Mouse (Mus musculus): ENCODE measurements around the gene Pafah2.

Gene Pafah2

GRCm38 (mm10) chr4:134430381-134431004 lies 34.4 kb downstream of the Pafah2 start:
- DNase-seq: peak; percentile 72

GRCm38 (mm10) chr4:134432686-134433360 lies 36.7 kb downstream of the Pafah2 start:
- no peak for DNase-seq

- no peak for DNase-seq
Observed at GRCm38 (mm10) chr4:134436185-134436584, 40.1 kb downstream of the Pafah2 start.

GRCm38 (mm10) chr4:134436659-134437058 lies 40.5 kb downstream of the Pafah2 start:
- peak; percentile 47 for DNase-seq

GRCm38 (mm10) chr4:134439119-134439518 lies 43.0 kb downstream of the Pafah2 start:
- DNase-seq: no peak

- no peak for DNase-seq
Observed at GRCm38 (mm10) chr4:134439919-134440318, 43.8 kb downstream of the Pafah2 start.

- no peak for DNase-seq
Observed at GRCm38 (mm10) chr4:134442216-134442615, 46.1 kb downstream of the Pafah2 start.

- DNase-seq: no peak
Observed at GRCm38 (mm10) chr4:134443589-134443988, 47.5 kb downstream of the Pafah2 start.

GRCm38 (mm10) chr4:134444949-134445348 lies 48.8 kb downstream of the Pafah2 start:
- DNase-seq: no peak

- DNase-seq: no peak
Observed at GRCm38 (mm10) chr4:134445489-134445888, 49.4 kb downstream of the Pafah2 start.

GRCm38 (mm10) chr4:134447966-134448365 lies 51.8 kb downstream of the Pafah2 start:
- no peak for DNase-seq

- peak; percentile 70 for DNase-seq
Observed at GRCm38 (mm10) chr4:134449595-134450391, 53.7 kb downstream of the Pafah2 start.

- peak; percentile 89 for DNase-seq
Observed at GRCm38 (mm10) chr4:134450392-134451195, 54.5 kb downstream of the Pafah2 start.

GRCm38 (mm10) chr4:134451484-134451883 lies 55.4 kb downstream of the Pafah2 start:
- no peak for DNase-seq

- DNase-seq: no peak
Observed at GRCm38 (mm10) chr4:134453619-134454400, 57.7 kb downstream of the Pafah2 start.

- DNase-seq: no peak
Observed at GRCm38 (mm10) chr4:134455310-134455709, 59.2 kb downstream of the Pafah2 start.

- no peak for DNase-seq
Observed at GRCm38 (mm10) chr4:134457130-134457825, 61.2 kb downstream of the Pafah2 start.

GRCm38 (mm10) chr4:134458856-134459255 lies 62.7 kb downstream of the Pafah2 start:
- DNase-seq: no peak

GRCm38 (mm10) chr4:134460277-134460676 lies 64.2 kb downstream of the Pafah2 start:
- no peak for DNase-seq

- DNase-seq: no peak
Observed at GRCm38 (mm10) chr4:134461252-134461651, 65.1 kb downstream of the Pafah2 start.

GRCm38 (mm10) chr4:134465789-134466188 lies 69.7 kb downstream of the Pafah2 start:
- DNase-seq: peak; percentile 72
